In genomic region chrX:48033766-48034143, GRCm38 (mm10) we compare ENCODE assay signal across 8 mouse cellular contexts. TPM values are rescaled to one million over a fixed set of nuclear protein-coding genes. Genes with fewer than 3 reads are reported as not detected.
A peak's percentile ranks its signal among the peaks of the same experiment; 100 is the strongest.
DNase-seq lines count a peak whose midpoint lies in the region; ATAC-seq and TF ChIP-seq lines count a peak whose summit lies in the region.

No protein-coding gene starts in this region.

- TF ChIP-seq CTCF in lung, adult 2 months (IDR thresholded peaks at IDR 0.05; ENCODE audit: insufficient read depth, low read length), result no peak
- no peak for TF ChIP-seq CTCF in olfactory bulb, adult 2 months (IDR thresholded peaks at IDR 0.05; ENCODE audit: insufficient read depth, low read depth, low read length)

- TF ChIP-seq POLR2A in lung, adult 2 months (IDR thresholded peaks at IDR 0.05; ENCODE audit: borderline replicate concordance, extremely low read depth, low read depth, low read length), result no peak
- no peak for TF ChIP-seq POLR2A in olfactory bulb, adult 2 months (IDR thresholded peaks at IDR 0.05; ENCODE audit: insufficient read depth, low read depth, low read length)

- H3K36me3 ChIP-seq in forebrain, embryonic 12.5 days (replicated peaks), result no peaks in the 10 kb centered on the region

- 0 out of 2 replicates have a peak, but pooled peaks have one; percentile 5 for ATAC-seq in forebrain, embryonic 12.5 days (ENCODE audit: low FRiP score)
- no peak for ATAC-seq in activated CD4-positive, CD25-positive, alpha-beta regulatory T cell, adult 4 months

- no peak for DNase-seq in lung, adult 2 months
- no peak for DNase-seq in lung, postnatal 10 days
- DNase-seq in kidney, postnatal 10 days, result peak; percentile 18
- no peak for DNase-seq in ovary, postnatal 10 days (ENCODE audit: low spot score)
- no peak for DNase-seq in frontal cortex, postnatal 36 days (ENCODE audit: low spot score in 2 of 2)

- H3K27me3 ChIP-seq in forebrain, embryonic 12.5 days, result peaks cover 18% of the 10 kb centered on the region

- no peak overlapping the region for H3K27ac ChIP-seq in forebrain, embryonic 12.5 days
- no peak overlapping the region for H3K27ac ChIP-seq in olfactory bulb, adult 2 months (ENCODE audit: insufficient read depth, low read depth, low read length)

- H3K4me2 ChIP-seq in forebrain, embryonic 12.5 days, result peak overlapping the region; percentile 77

- H3K9me3 ChIP-seq in forebrain, embryonic 12.5 days, result no peaks in the 10 kb centered on the region

- H3K4me3 ChIP-seq in lung, adult 2 months (replicated peaks; ENCODE audit: extremely low read depth, low read depth, low read length), result peak overlapping the region; percentile 56
- H3K4me3 ChIP-seq in forebrain, embryonic 12.5 days (replicated peaks), result peak overlapping the region; percentile 51
- H3K4me3 ChIP-seq in olfactory bulb, adult 2 months (ENCODE audit: insufficient read depth, low read depth, low read length), result peak overlapping the region; percentile 50

- H3K9ac ChIP-seq in forebrain, embryonic 12.5 days, result peak overlapping the region; percentile 63

- peaks cover 2% of the 10 kb centered on the region; the same call in 1 of the 2 replicates for H3K4me1 ChIP-seq in lung, adult 2 months (ENCODE audit: control insufficient read depth, insufficient read depth, low read length)
- peaks cover 5% of the 10 kb centered on the region; the same call in 1 of the 2 replicates for H3K4me1 ChIP-seq in forebrain, embryonic 12.5 days
- peaks cover 10% of the 10 kb centered on the region; the same call in 1 of the 2 replicates for H3K4me1 ChIP-seq in olfactory bulb, adult 2 months (ENCODE audit: control insufficient read depth, insufficient read depth, low read length)

- 42% methylated on average over 11 of the region's 11 CpGs for WGBS in lung, adult 2 months
- WGBS in forebrain, embryonic 12.5 days, result 33% methylated on average over 11 of the region's 11 CpGs
- WGBS in olfactory bulb, adult 2 months, result 24% methylated on average over 11 of the region's 11 CpGs

RNA-seq across cellular contexts. Expression of gene Apln, which starts 0.9 kb away (rescaled TPM):
- 25.1 and 27.5 TPM in 2 replicates for polyA plus RNA-seq in lung, adult 2 months (2012; rRNA removed)
- 5.3 and 5.9 TPM in 2 replicates for polyA plus RNA-seq in forebrain, embryonic 12.5 days (2016; fragmentation: Nextera tagmentation; extraction: Ambion mirVana)
- polyA plus RNA-seq in olfactory bulb, adult 2 months (2012; ENCODE audit: insufficient read depth, insufficient read length, low replicate concordance, missing spikeins), result not detected in 2 replicates
- polyA plus RNA-seq in activated CD4-positive, CD25-positive, alpha-beta regulatory T cell, adult 4 months (2017; shearing (Covaris generic)), result under 1 TPM; 0.21 to 0.57 TPM
